Mouse (Mus musculus) splenic B cell, adult 2 months (primary cell): ENCODE measurements around the gene Gm20806.
"Not testable (repeated sequence)": the region's sequence is repeated elsewhere in the genome, so short reads cannot be mapped to it uniquely, and the experiment has no call there.

ENCODE experiments used
- DNase-seq: peaks from one replicate; pipeline ENCODE4 v3.0.0-alpha.2; 2011; ENCODE audit warnings: low read depth, low spot score
- H3K27me3 ChIP-seq: 2 replicates; pipeline ENCODE4 v1.6.1; 2012; ENCODE audit warnings: mild to moderate bottlenecking, low read length, moderate library complexity, mixed read lengths; ENCODE audit not compliant: control insufficient read depth, poor library complexity, insufficient read depth, severe bottlenecking
- H3K36me3 ChIP-seq: 2 replicates; pipeline ENCODE4 v1.6.1; 2012; ENCODE audit warnings: mild to moderate bottlenecking, low read length, moderate library complexity, mixed read lengths; ENCODE audit not compliant: control insufficient read depth, poor library complexity, insufficient read depth, severe bottlenecking

Gm20806 gene

GRCm38 (mm10) chrY:78837956-78838355 is at the start of gene Gm20806:
Gm20806 (minus strand) TSS chrY:78838056.
- not testable (repeated sequence) for DNase-seq

More at GRCm38 (mm10) chrY:78837956-78838355, at the start of gene Gm20806:
- not testable (repeated sequence) for H3K27me3 ChIP-seq, H3K36me3 ChIP-seq
